Mouse (Mus musculus) neural tube, embryonic 11.5 days (tissue): ENCODE results near the gene Slc31a2. TPM values are rescaled to one million over a fixed set of nuclear protein-coding genes. Genes with fewer than 3 reads are reported as not detected.

Experiments used
- ATAC-seq: fragments of 200-750 bp; cut with Nextera tagmentation; 2 replicates; pipeline ENCODE4 v1.8.0; 2017; ENCODE audit warnings: moderate number of reproducible peaks, mild to moderate bottlenecking, moderate TSS enrichment, moderate library complexity; ENCODE audit not compliant: insufficient read depth, low FRiP score, low TSS enrichment
- DNase-seq: peaks from one replicate; pipeline ENCODE4 v3.0.0-alpha.2; 2015; ENCODE audit warnings: low spot score
- H3K27ac ChIP-seq: fragments of 300-500 bp; sonication (generic); 2 replicates; pipeline ENCODE4 v1.5.1; 2014; ENCODE audit warnings: low read depth, mild to moderate bottlenecking, low read length
- H3K27me3 ChIP-seq: fragments of 300-500 bp; sonication (generic); 2 replicates; pipeline ENCODE4 v1.6.1; 2014; ENCODE audit warnings: mild to moderate bottlenecking, low read length, mixed read lengths; ENCODE audit not compliant: control insufficient read depth, insufficient read depth
- H3K36me3 ChIP-seq: fragments of 300-500 bp; sonication (generic); 2 replicates; pipeline ENCODE4 v1.6.1; 2014; ENCODE audit warnings: mild to moderate bottlenecking, low read length, moderate library complexity, mixed read lengths; ENCODE audit not compliant: control insufficient read depth, insufficient read depth
- H3K4me1 ChIP-seq: fragments of 300-500 bp; sonication (generic); 2 replicates; pipeline ENCODE4 v1.6.1; 2014; ENCODE audit warnings: low read length, mixed read lengths; ENCODE audit not compliant: control insufficient read depth, insufficient read depth
- H3K4me2 ChIP-seq: fragments of 300-500 bp; sonication (generic); 2 replicates; pipeline ENCODE4 v1.6.1; 2014; ENCODE audit warnings: low read depth, mild to moderate bottlenecking, moderate library complexity
- H3K4me3 ChIP-seq: fragments of 300-500 bp; sonication (generic); 2 replicates; pipeline ENCODE4 v1.5.1; 2014; ENCODE audit warnings: low read depth, low read length
- H3K9ac ChIP-seq: fragments of 300-500 bp; sonication (generic); 2 replicates; pipeline ENCODE4 v1.6.1; 2014; ENCODE audit warnings: mild to moderate bottlenecking, low read length
- H3K9me3 ChIP-seq: fragments of 300-500 bp; sonication (generic); 2 replicates; pipeline ENCODE4 v1.6.1; 2016; ENCODE audit warnings: low read length; ENCODE audit not compliant: control insufficient read depth
- WGBS: fragments of 180-500 bp; shearing (Covaris S2); extraction: QIAGEN DNeasy Blood & Tissue Kit; methylation state at CpG from one replicate; pipeline ENCODE4 v1.1.7; 2014; 5-methylcytosine and 5-hydroxymethylcytosine counted together
- polyA plus RNA-seq: library from polyadenylated mRNA; unstranded; fragments of >200 nt; fragmentation: Nextera tagmentation; extraction: Ambion mirVana; gene quantifications from 2 replicates; pipeline ENCODE4 v1.2.1, GENCODE M21; 2014

The Slc31a2 gene
- polyA plus RNA-seq, 1 experiment from 2014 or later: 17.2 TPM

DNA sequence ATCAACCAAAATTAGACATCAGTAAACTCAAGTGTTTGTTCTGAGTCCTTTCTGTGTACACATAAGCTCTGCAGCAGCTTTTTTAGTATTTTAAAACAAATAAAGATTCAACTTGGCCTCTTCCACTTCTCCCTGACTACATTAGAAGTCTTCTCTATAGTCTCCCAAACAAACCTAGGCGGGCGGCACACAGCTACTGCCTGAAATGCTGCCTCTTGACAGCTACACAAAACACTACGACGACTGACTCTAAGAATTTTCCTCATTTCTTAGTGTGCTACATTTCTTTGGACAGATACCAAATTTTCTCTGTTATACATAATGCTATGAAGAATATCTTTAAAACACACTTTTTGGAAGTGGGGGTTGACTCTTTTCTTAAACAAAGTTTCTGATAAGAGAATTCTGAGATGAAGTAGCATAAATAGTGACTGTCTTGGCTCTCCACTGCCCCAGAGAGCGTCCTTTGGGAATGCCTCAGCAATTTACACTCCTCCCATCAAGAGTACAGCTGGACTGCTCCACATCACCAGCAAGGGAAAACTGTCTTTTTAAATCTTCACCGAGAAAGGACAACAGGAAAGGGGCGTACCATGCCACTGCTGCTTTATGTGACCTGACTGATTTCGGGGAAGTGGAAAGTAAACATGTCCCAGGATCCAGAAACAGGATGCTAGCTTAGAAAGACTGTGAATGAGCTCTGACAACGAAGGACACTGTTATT is 85.4 kb downstream of the Slc31a2 start:
- no peak for DNase-seq

More for the DNA sequence above, 85.4 kb downstream of the Slc31a2 start:
- no peaks in the 10 kb centered on the region for H3K4me1 ChIP-seq
- WGBS: 83% methylated on average over 9 of the region's 9 CpGs
- no peaks in the 10 kb centered on the region for H3K9me3 ChIP-seq
- no peak overlapping the region for H3K4me2 ChIP-seq
- H3K36me3 ChIP-seq: no peaks in the 10 kb centered on the region; the same call in 1 of the 2 replicates
- H3K9ac ChIP-seq: no peak overlapping the region
- no peaks in the 10 kb centered on the region for H3K27me3 ChIP-seq
- H3K4me3 ChIP-seq: no peak overlapping the region
- H3K27ac ChIP-seq: no peak overlapping the region
- ATAC-seq: no peak

Other genes with a start within 250 kb of the Slc31a2 start
- not detected in 2 replicates for gene Mup20, start 208.4 kb upstream of the Slc31a2 start, polyA plus RNA-seq
- gene Mup3, start 175.2 kb upstream of the Slc31a2 start, polyA plus RNA-seq: not detected in 2 replicates
- not detected in 2 replicates for gene Mup21, start 111.7 kb upstream of the Slc31a2 start, polyA plus RNA-seq
- 28.6 and 29.4 TPM in 2 replicates for gene Zfp37, start 31.5 kb upstream of the Slc31a2 start, polyA plus RNA-seq
- 21.0 and 22.1 TPM in 2 replicates for gene Fkbp15, start 98.0 kb downstream of the Slc31a2 start, polyA plus RNA-seq
- gene Slc31a1, start 98.2 kb downstream of the Slc31a2 start, polyA plus RNA-seq: 46.0 and 48.5 TPM in 2 replicates
- 161 and 170 TPM in 2 replicates for gene Cdc26, start 146.1 kb downstream of the Slc31a2 start, polyA plus RNA-seq
- gene Prpf4, start 146.2 kb downstream of the Slc31a2 start, polyA plus RNA-seq: 28.2 and 30.0 TPM in 2 replicates
- not detected in 2 replicates for gene Rnf183, start 172.7 kb downstream of the Slc31a2 start, polyA plus RNA-seq
- 5.1 and 5.8 TPM in 2 replicates for gene Wdr31, start 208.3 kb downstream of the Slc31a2 start, polyA plus RNA-seq
- gene Bspry, start 217.5 kb downstream of the Slc31a2 start, polyA plus RNA-seq: 0.82 and 1.2 TPM in 2 replicates
- 11.2 and 14.8 TPM in 2 replicates for gene Hdhd3, start 240.9 kb downstream of the Slc31a2 start, polyA plus RNA-seq